8 mouse cellular contexts compared by ENCODE assay signal in genomic region chr6:125230571-125230970, GRCm38 (mm10). TPM values are rescaled to one million over a fixed set of nuclear protein-coding genes. Genes with fewer than 3 reads are reported as not detected.
DNase-seq lines count a peak whose midpoint lies in the region; ATAC-seq and TF ChIP-seq lines count a peak whose summit lies in the region.

No protein-coding gene starts in this region.

- no peak for ATAC-seq in heart, postnatal 0 days (ENCODE audit: insufficient read depth, low read depth)
- ATAC-seq in embryonic facial prominence, embryonic 12.5 days (ENCODE audit: insufficient number of reproducible peaks, insufficient read depth, low FRiP score, low TSS enrichment), result no peak
- ATAC-seq in intestine, embryonic 16.5 days, result no peak
- ATAC-seq in neural tube, embryonic 15.5 days (ENCODE audit: low FRiP score), result 0 out of 2 replicates have a peak, but pooled peaks have one; percentile 8

- no peak for TF ChIP-seq POLR2A in lung, adult 2 months (IDR thresholded peaks at IDR 0.05; ENCODE audit: borderline replicate concordance, extremely low read depth, low read depth, low read length)

- H3K27ac ChIP-seq in heart, postnatal 0 days (ENCODE audit: low read depth), result peak overlapping the region; percentile 92; the same call in 1 of the 2 replicates
- no peak overlapping the region for H3K27ac ChIP-seq in embryonic facial prominence, embryonic 12.5 days
- H3K27ac ChIP-seq in intestine, embryonic 16.5 days (ENCODE audit: low read length), result no peak overlapping the region; the same call in 1 of the 2 replicates
- H3K27ac ChIP-seq in neural tube, embryonic 15.5 days (replicated peaks), result peak overlapping the region; percentile 63

- no peak for DNase-seq in heart, postnatal 0 days (ENCODE audit: low spot score)
- no peak for DNase-seq in heart, postnatal 36 days
- no peak for DNase-seq in adrenal gland, postnatal 14 days
- DNase-seq in spleen, postnatal 10 days (ENCODE audit: low spot score in 2 of 2), result no peak
- no peak for DNase-seq in lung, adult 2 months

- no peak overlapping the region for H3K4me3 ChIP-seq in heart, postnatal 0 days (ENCODE audit: low read depth, low read length)
- H3K4me3 ChIP-seq in embryonic facial prominence, embryonic 12.5 days, result no peak overlapping the region
- no peak overlapping the region for H3K4me3 ChIP-seq in intestine, embryonic 16.5 days (ENCODE audit: low read length)
- 0 out of 2 replicates have a peak overlapping the region, but pooled peaks have one; percentile 45 for H3K4me3 ChIP-seq in neural tube, embryonic 15.5 days (replicated peaks)
- H3K4me3 ChIP-seq in lung, adult 2 months (replicated peaks; ENCODE audit: extremely low read depth, low read depth, low read length), result no peak overlapping the region

- H3K4me1 ChIP-seq in heart, postnatal 0 days (ENCODE audit: control insufficient read depth, insufficient read depth), result peaks cover 22% of the 10 kb centered on the region
- H3K4me1 ChIP-seq in embryonic facial prominence, embryonic 12.5 days, result peaks cover 15% of the 10 kb centered on the region; the same call in 1 of the 2 replicates
- peaks cover 8% of the 10 kb centered on the region for H3K4me1 ChIP-seq in intestine, embryonic 16.5 days (ENCODE audit: control insufficient read depth, insufficient read depth, low read length)
- peaks cover 22% of the 10 kb centered on the region for H3K4me1 ChIP-seq in neural tube, embryonic 15.5 days
- peaks cover 10% of the 10 kb centered on the region for H3K4me1 ChIP-seq in lung, adult 2 months (ENCODE audit: control insufficient read depth, insufficient read depth, low read length)

- no peaks in the 10 kb centered on the region for H3K9me3 ChIP-seq in heart, postnatal 0 days (replicated peaks; ENCODE audit: control insufficient read depth, low read length)
- no peaks in the 10 kb centered on the region for H3K9me3 ChIP-seq in embryonic facial prominence, embryonic 12.5 days
- H3K9me3 ChIP-seq in intestine, embryonic 16.5 days (ENCODE audit: control insufficient read depth, low read length), result no peaks in the 10 kb centered on the region
- H3K9me3 ChIP-seq in neural tube, embryonic 15.5 days (replicated peaks), result no peaks in the 10 kb centered on the region

- no peaks in the 10 kb centered on the region for H3K36me3 ChIP-seq in heart, postnatal 0 days (replicated peaks; ENCODE audit: control insufficient read depth, insufficient read depth, low read length)
- no peaks in the 10 kb centered on the region for H3K36me3 ChIP-seq in embryonic facial prominence, embryonic 12.5 days
- H3K36me3 ChIP-seq in intestine, embryonic 16.5 days (ENCODE audit: control insufficient read depth, insufficient read depth, low read length), result no peaks in the 10 kb centered on the region
- no peaks in the 10 kb centered on the region for H3K36me3 ChIP-seq in neural tube, embryonic 15.5 days

- TF ChIP-seq EP300 in heart, postnatal 0 days (IDR thresholded peaks at IDR 0.05; ENCODE audit: low read depth), result no peak

- no peaks in the 10 kb centered on the region for H3K27me3 ChIP-seq in heart, postnatal 0 days (ENCODE audit: control insufficient read depth, insufficient read depth, low read length)
- H3K27me3 ChIP-seq in embryonic facial prominence, embryonic 12.5 days, result no peaks in the 10 kb centered on the region
- no peaks in the 10 kb centered on the region for H3K27me3 ChIP-seq in intestine, embryonic 16.5 days (replicated peaks; ENCODE audit: control insufficient read depth, insufficient read depth, low read length)
- H3K27me3 ChIP-seq in neural tube, embryonic 15.5 days (replicated peaks), result no peaks in the 10 kb centered on the region

- intact Hi-C loops in heart, postnatal 36 days (cut with DNase I), result no loop called here

- WGBS in heart, postnatal 0 days, result 49% methylated on average over 9 of the region's 9 CpGs
- 55% methylated on average over 9 of the region's 9 CpGs for WGBS in embryonic facial prominence, embryonic 12.5 days
- WGBS in intestine, embryonic 16.5 days, result 60% methylated on average over 9 of the region's 9 CpGs
- WGBS in neural tube, embryonic 15.5 days, result 67% methylated on average over 9 of the region's 9 CpGs
- WGBS in lung, adult 2 months, result 63% methylated on average over 9 of the region's 9 CpGs

- TF ChIP-seq CTCF in heart, postnatal 0 days (IDR thresholded peaks at IDR 0.05; ENCODE audit: low read depth), result no peak
- TF ChIP-seq CTCF in lung, adult 2 months (IDR thresholded peaks at IDR 0.05; ENCODE audit: insufficient read depth, low read length), result no peak

- H3K9ac ChIP-seq in heart, postnatal 0 days (replicated peaks; ENCODE audit: low read depth, low read length), result no peak overlapping the region
- H3K9ac ChIP-seq in embryonic facial prominence, embryonic 12.5 days, result no peak overlapping the region
- H3K9ac ChIP-seq in intestine, embryonic 16.5 days (ENCODE audit: low read depth, low read length), result peak overlapping the region; percentile 26; the same call in 1 of the 2 replicates
- H3K9ac ChIP-seq in neural tube, embryonic 15.5 days (replicated peaks), result no peak overlapping the region

- H3K4me2 ChIP-seq in heart, postnatal 0 days (ENCODE audit: low read depth, low read length), result peak overlapping the region; percentile 95; the same call in 1 of the 2 replicates
- H3K4me2 ChIP-seq in embryonic facial prominence, embryonic 12.5 days (replicated peaks), result 0 out of 2 replicates have a peak overlapping the region, but pooled peaks have one; percentile 75
- peak overlapping the region; percentile 83; the same call in 1 of the 2 replicates for H3K4me2 ChIP-seq in intestine, embryonic 16.5 days (ENCODE audit: low read depth, low read length)
- H3K4me2 ChIP-seq in neural tube, embryonic 15.5 days, result peak overlapping the region; percentile 92

RNA-seq across cellular contexts. Expression of gene Tapbpl, which starts 1.1 kb away (rescaled TPM):
- 0.93 and 4.5 TPM in 2 replicates for total RNA-seq in heart, postnatal 0 days (2014; rRNA removed; ENCODE audit: low replicate concordance)
- 3.9 and 4.5 TPM in 2 replicates for polyA plus RNA-seq in heart, postnatal 0 days (2015; fragmentation: Nextera tagmentation; extraction: Ambion mirVana)
- total RNA-seq in heart, postnatal 36 days (2021), result 1 to 10 TPM; 4.4 to 5.1 TPM
- polyA plus RNA-seq in embryonic facial prominence, embryonic 12.5 days (2016; fragmentation: Nextera tagmentation; extraction: Ambion mirVana), result 2.2 and 2.5 TPM in 2 replicates
- 13.3 and 14.4 TPM in 2 replicates for polyA plus RNA-seq in intestine, embryonic 16.5 days (2015; fragmentation: Nextera tagmentation; extraction: Ambion mirVana)
- 7.1 and 11.9 TPM in 2 replicates for polyA plus RNA-seq in neural tube, embryonic 15.5 days (2015; fragmentation: Nextera tagmentation; extraction: Ambion mirVana)
- total RNA-seq in adrenal gland, postnatal 14 days (2021), result 12.6 and 14.0 TPM in 2 replicates
- 29.8 and 33.4 TPM in 2 replicates for polyA plus RNA-seq in lung, adult 2 months (2012; rRNA removed)

RNA-seq across cellular contexts. Expression of gene Cd27, which starts 6.2 kb away (rescaled TPM):
- 3.4 TPM in 1 of 2 replicates, not detected in the other for total RNA-seq in heart, postnatal 0 days (2014; rRNA removed; ENCODE audit: low replicate concordance)
- polyA plus RNA-seq in heart, postnatal 0 days (2015; fragmentation: Nextera tagmentation; extraction: Ambion mirVana), result 1.3 and 1.6 TPM in 2 replicates
- under 1 TPM in 1 of 2 experiments, not detected in 1; 0.49 TPM for total RNA-seq in heart, postnatal 36 days (2021)
- 1.8 and 3.1 TPM in 2 replicates for polyA plus RNA-seq in embryonic facial prominence, embryonic 12.5 days (2016; fragmentation: Nextera tagmentation; extraction: Ambion mirVana)
- polyA plus RNA-seq in intestine, embryonic 16.5 days (2015; fragmentation: Nextera tagmentation; extraction: Ambion mirVana), result 2.0 and 2.3 TPM in 2 replicates
- 2.0 and 12.9 TPM in 2 replicates for polyA plus RNA-seq in neural tube, embryonic 15.5 days (2015; fragmentation: Nextera tagmentation; extraction: Ambion mirVana)
- total RNA-seq in adrenal gland, postnatal 14 days (2021), result 0.93 and 6.9 TPM in 2 replicates
- polyA plus RNA-seq in lung, adult 2 months (2012; rRNA removed), result 8.1 and 9.8 TPM in 2 replicates

RNA-seq across cellular contexts. Expression of gene Vamp1, which starts 15.2 kb away (rescaled TPM):
- total RNA-seq in heart, postnatal 0 days (2014; rRNA removed; ENCODE audit: low replicate concordance), result 3.6 and 8.2 TPM in 2 replicates
- 5.0 and 5.4 TPM in 2 replicates for polyA plus RNA-seq in heart, postnatal 0 days (2015; fragmentation: Nextera tagmentation; extraction: Ambion mirVana)
- total RNA-seq in heart, postnatal 36 days (2021), result 1 to 10 TPM; 5.0 to 6.5 TPM
- 4.9 and 5.1 TPM in 2 replicates for polyA plus RNA-seq in embryonic facial prominence, embryonic 12.5 days (2016; fragmentation: Nextera tagmentation; extraction: Ambion mirVana)
- polyA plus RNA-seq in intestine, embryonic 16.5 days (2015; fragmentation: Nextera tagmentation; extraction: Ambion mirVana), result 5.0 and 5.9 TPM in 2 replicates
- polyA plus RNA-seq in neural tube, embryonic 15.5 days (2015; fragmentation: Nextera tagmentation; extraction: Ambion mirVana), result 53.8 and 57.4 TPM in 2 replicates
- total RNA-seq in adrenal gland, postnatal 14 days (2021), result 31.8 and 42.6 TPM in 2 replicates
- polyA plus RNA-seq in lung, adult 2 months (2012; rRNA removed), result 12.5 and 22.0 TPM in 2 replicates

RNA-seq across cellular contexts. Expression of gene Mrpl51, which starts 39.0 kb away (rescaled TPM):
- 109 and 165 TPM in 2 replicates for total RNA-seq in heart, postnatal 0 days (2014; rRNA removed; ENCODE audit: low replicate concordance)
- polyA plus RNA-seq in heart, postnatal 0 days (2015; fragmentation: Nextera tagmentation; extraction: Ambion mirVana), result 426 and 447 TPM in 2 replicates
- total RNA-seq in heart, postnatal 36 days (2021), result 100 to 1,000 TPM; 308 to 334 TPM
- polyA plus RNA-seq in embryonic facial prominence, embryonic 12.5 days (2016; fragmentation: Nextera tagmentation; extraction: Ambion mirVana), result 191 and 206 TPM in 2 replicates
- polyA plus RNA-seq in intestine, embryonic 16.5 days (2015; fragmentation: Nextera tagmentation; extraction: Ambion mirVana), result 267 and 284 TPM in 2 replicates
- polyA plus RNA-seq in neural tube, embryonic 15.5 days (2015; fragmentation: Nextera tagmentation; extraction: Ambion mirVana), result 156 and 167 TPM in 2 replicates
- 222 and 232 TPM in 2 replicates for total RNA-seq in adrenal gland, postnatal 14 days (2021)
- 30.1 and 39.4 TPM in 2 replicates for polyA plus RNA-seq in lung, adult 2 months (2012; rRNA removed)

RNA-seq across cellular contexts. Expression of gene Ncapd2, which starts 39.1 kb away (rescaled TPM):
- 85.4 and 98.0 TPM in 2 replicates for total RNA-seq in heart, postnatal 0 days (2014; rRNA removed; ENCODE audit: low replicate concordance)
- polyA plus RNA-seq in heart, postnatal 0 days (2015; fragmentation: Nextera tagmentation; extraction: Ambion mirVana), result 24.5 and 26.3 TPM in 2 replicates
- 10 to 100 TPM; 20.8 to 25.3 TPM for total RNA-seq in heart, postnatal 36 days (2021)
- 186 and 191 TPM in 2 replicates for polyA plus RNA-seq in embryonic facial prominence, embryonic 12.5 days (2016; fragmentation: Nextera tagmentation; extraction: Ambion mirVana)
- polyA plus RNA-seq in intestine, embryonic 16.5 days (2015; fragmentation: Nextera tagmentation; extraction: Ambion mirVana), result 67.8 and 78.0 TPM in 2 replicates
- 38.2 and 56.6 TPM in 2 replicates for polyA plus RNA-seq in neural tube, embryonic 15.5 days (2015; fragmentation: Nextera tagmentation; extraction: Ambion mirVana)
- total RNA-seq in adrenal gland, postnatal 14 days (2021), result 43.2 and 45.2 TPM in 2 replicates
- polyA plus RNA-seq in lung, adult 2 months (2012; rRNA removed), result 15.5 and 34.2 TPM in 2 replicates

Comparison
In these comparisons a context has a peak if more than half of its experiments do, and no peak if none do; other contexts are left out.
1. H3K27ac ChIP-seq: peak in heart, postnatal 0 days (single experiment) and neural tube, embryonic 15.5 days (single experiment); none in embryonic facial prominence, embryonic 12.5 days (single experiment) and intestine, embryonic 16.5 days (single experiment).
2. Peak in every context shown above with its lines, with median percentiles within 50 percentile points of each other: H3K4me2 ChIP-seq.